7 mouse cellular contexts compared by ENCODE assay signal in genomic region chr1:93343504-93344047, GRCm38 (mm10). TPM values are rescaled to one million over a fixed set of nuclear protein-coding genes. Genes with fewer than 3 reads are reported as not detected.
DNase-seq lines count a peak whose midpoint lies in the region; ATAC-seq and TF ChIP-seq lines count a peak whose summit lies in the region.

No protein-coding gene starts in this region.

- DNase-seq in adrenal gland, postnatal 14 days, result peak; percentile 96
- peak; percentile 95 for DNase-seq in embryonic facial prominence, embryonic 10.5 days (ENCODE audit: low spot score)
- DNase-seq in gonadal fat pad, adult 2 months (ENCODE audit: low read depth), result peak; percentile 69
- DNase-seq in limb, embryonic 10.5 days (ENCODE audit: low spot score), result peak; percentile 92
- DNase-seq in spleen, adult 2 months (ENCODE audit: low read depth in 1 of 2, low spot score in 2 of 2), result peak; percentile 89 to 91

- WGBS in embryonic facial prominence, embryonic 10.5 days, result under 1% methylated on average over 39 of the region's 39 CpGs
- under 1% methylated on average over 39 of the region's 39 CpGs for WGBS in intestine, postnatal 0 days
- under 1% methylated on average over 39 of the region's 39 CpGs for WGBS in limb, embryonic 10.5 days
- under 1% methylated on average over 39 of the region's 39 CpGs for WGBS in midbrain, embryonic 13.5 days
- 0% methylated on average over 39 of the region's 39 CpGs for WGBS in spleen, adult 2 months

- TF ChIP-seq POLR2A in spleen, adult 2 months (IDR thresholded peaks at IDR 0.05; ENCODE audit: low read depth, low read length), result peak; percentile 77

- no peaks in the 10 kb centered on the region for H3K27me3 ChIP-seq in embryonic facial prominence, embryonic 10.5 days (replicated peaks; ENCODE audit: low read depth, poor library complexity, severe bottlenecking)
- H3K27me3 ChIP-seq in intestine, postnatal 0 days (replicated peaks; ENCODE audit: control insufficient read depth, insufficient read depth, low read length), result no peaks in the 10 kb centered on the region
- H3K27me3 ChIP-seq in limb, embryonic 10.5 days (ENCODE audit: low read depth, poor library complexity, severe bottlenecking), result no peaks in the 10 kb centered on the region
- H3K27me3 ChIP-seq in midbrain, embryonic 13.5 days, result no peaks in the 10 kb centered on the region
- no peaks in the 10 kb centered on the region for H3K27me3 ChIP-seq in spleen, adult 2 months (ENCODE audit: control insufficient read depth, insufficient read depth, low read length)

- peak overlapping the region; percentile 72 for H3K9ac ChIP-seq in intestine, postnatal 0 days (ENCODE audit: low read depth, low read length)
- peak overlapping the region; percentile 88 for H3K9ac ChIP-seq in midbrain, embryonic 13.5 days (replicated peaks)

- H3K4me3 ChIP-seq in embryonic facial prominence, embryonic 10.5 days, result peak overlapping the region; percentile 95
- H3K4me3 ChIP-seq in intestine, postnatal 0 days (ENCODE audit: low read depth, low read length), result peak overlapping the region; percentile 88
- H3K4me3 ChIP-seq in limb, embryonic 10.5 days, result peak overlapping the region; percentile 88
- peak overlapping the region; percentile 91 for H3K4me3 ChIP-seq in midbrain, embryonic 13.5 days (replicated peaks)
- peak overlapping the region; percentile 81 for H3K4me3 ChIP-seq in spleen, adult 2 months (ENCODE audit: extremely low read depth, insufficient read depth, insufficient read length)

- H3K27ac ChIP-seq in embryonic facial prominence, embryonic 10.5 days (replicated peaks), result peak overlapping the region; percentile 91
- peak overlapping the region; percentile 50; the same call in 1 of the 2 replicates for H3K27ac ChIP-seq in intestine, postnatal 0 days (ENCODE audit: low read depth, low read length)
- peak overlapping the region; percentile 88 for H3K27ac ChIP-seq in limb, embryonic 10.5 days
- H3K27ac ChIP-seq in midbrain, embryonic 13.5 days, result peak overlapping the region; percentile 67
- H3K27ac ChIP-seq in spleen, adult 2 months (ENCODE audit: insufficient read depth, low read length), result no peak overlapping the region

- peak; percentile 67 for TF ChIP-seq CTCF in intestine, postnatal 0 days (IDR thresholded peaks at IDR 0.05; ENCODE audit: low read depth)
- TF ChIP-seq CTCF in spleen, adult 2 months (IDR thresholded peaks at IDR 0.05; ENCODE audit: extremely low read depth, insufficient read depth, insufficient read length, insufficient replicate concordance), result no peak

- H3K36me3 ChIP-seq in embryonic facial prominence, embryonic 10.5 days (replicated peaks), result peaks cover 32% of the 10 kb centered on the region
- H3K36me3 ChIP-seq in intestine, postnatal 0 days (ENCODE audit: control insufficient read depth, insufficient read depth), result peaks cover 22% of the 10 kb centered on the region
- peaks cover 34% of the 10 kb centered on the region for H3K36me3 ChIP-seq in limb, embryonic 10.5 days
- peaks cover 22% of the 10 kb centered on the region for H3K36me3 ChIP-seq in midbrain, embryonic 13.5 days
- peaks cover 4% of the 10 kb centered on the region; the same call in 1 of the 2 replicates for H3K36me3 ChIP-seq in spleen, adult 2 months (ENCODE audit: control insufficient read depth, insufficient read depth, low read length)

- H3K4me2 ChIP-seq in intestine, postnatal 0 days (replicated peaks; ENCODE audit: low read depth), result peak overlapping the region; percentile 90
- peak overlapping the region; percentile 91 for H3K4me2 ChIP-seq in midbrain, embryonic 13.5 days (replicated peaks)

- peaks cover 19% of the 10 kb centered on the region for H3K4me1 ChIP-seq in embryonic facial prominence, embryonic 10.5 days
- H3K4me1 ChIP-seq in intestine, postnatal 0 days (replicated peaks; ENCODE audit: control insufficient read depth, insufficient read depth, low read length), result no peaks in the 10 kb centered on the region
- H3K4me1 ChIP-seq in limb, embryonic 10.5 days, result peaks cover 21% of the 10 kb centered on the region
- peaks cover 27% of the 10 kb centered on the region for H3K4me1 ChIP-seq in midbrain, embryonic 13.5 days (replicated peaks)
- H3K4me1 ChIP-seq in spleen, adult 2 months (ENCODE audit: control insufficient read depth, insufficient read depth, insufficient read length), result peaks cover 2% of the 10 kb centered on the region; the same call in 1 of the 2 replicates

- H3K9me3 ChIP-seq in embryonic facial prominence, embryonic 10.5 days, result no peaks in the 10 kb centered on the region
- no peaks in the 10 kb centered on the region for H3K9me3 ChIP-seq in intestine, postnatal 0 days (ENCODE audit: control insufficient read depth)
- no peaks in the 10 kb centered on the region for H3K9me3 ChIP-seq in limb, embryonic 10.5 days (replicated peaks)
- no peaks in the 10 kb centered on the region for H3K9me3 ChIP-seq in midbrain, embryonic 13.5 days

- peak; percentile 95 for ATAC-seq in intestine, postnatal 0 days
- peak; percentile 98 for ATAC-seq in midbrain, embryonic 13.5 days

RNA-seq across cellular contexts. Expression of gene Pask, which starts 0.3 kb away (rescaled TPM):
- 4.0 and 5.3 TPM in 2 replicates for total RNA-seq in adrenal gland, postnatal 14 days (2021)
- 30.9 and 31.1 TPM in 2 replicates for polyA plus RNA-seq in embryonic facial prominence, embryonic 10.5 days (2016; fragmentation: Nextera tagmentation; extraction: Ambion mirVana)
- 3.0 and 3.2 TPM in 2 replicates for polyA plus RNA-seq in gonadal fat pad, adult 2 months (2012; rRNA removed)
- polyA plus RNA-seq in intestine, postnatal 0 days (2015; fragmentation: Nextera tagmentation; extraction: Ambion mirVana), result 2.1 and 2.2 TPM in 2 replicates
- polyA plus RNA-seq in limb, embryonic 10.5 days (2016; fragmentation: Nextera tagmentation; extraction: Ambion mirVana), result 29.0 and 34.7 TPM in 2 replicates
- 9.9 and 10.0 TPM in 2 replicates for polyA plus RNA-seq in midbrain, embryonic 13.5 days (2015; fragmentation: Nextera tagmentation; extraction: Ambion mirVana)
- 1.5 and 1.7 TPM in 2 replicates for polyA plus RNA-seq in spleen, adult 2 months (2012; rRNA removed)

RNA-seq across cellular contexts. Expression of gene Ppp1r7, which starts 0.9 kb away (rescaled TPM):
- 22.1 and 27.2 TPM in 2 replicates for total RNA-seq in adrenal gland, postnatal 14 days (2021)
- polyA plus RNA-seq in embryonic facial prominence, embryonic 10.5 days (2016; fragmentation: Nextera tagmentation; extraction: Ambion mirVana), result 78.8 and 84.4 TPM in 2 replicates
- polyA plus RNA-seq in gonadal fat pad, adult 2 months (2012; rRNA removed), result 4.3 and 4.6 TPM in 2 replicates
- 32.9 and 33.0 TPM in 2 replicates for polyA plus RNA-seq in intestine, postnatal 0 days (2015; fragmentation: Nextera tagmentation; extraction: Ambion mirVana)
- polyA plus RNA-seq in limb, embryonic 10.5 days (2016; fragmentation: Nextera tagmentation; extraction: Ambion mirVana), result 77.2 and 88.0 TPM in 2 replicates
- polyA plus RNA-seq in midbrain, embryonic 13.5 days (2015; fragmentation: Nextera tagmentation; extraction: Ambion mirVana), result 55.6 and 61.1 TPM in 2 replicates
- polyA plus RNA-seq in spleen, adult 2 months (2012; rRNA removed), result 2.3 and 2.6 TPM in 2 replicates

RNA-seq across cellular contexts. Expression of gene Ano7, which starts 30.2 kb away (rescaled TPM):
- not detected in 2 replicates for total RNA-seq in adrenal gland, postnatal 14 days (2021)
- polyA plus RNA-seq in embryonic facial prominence, embryonic 10.5 days (2016; fragmentation: Nextera tagmentation; extraction: Ambion mirVana), result 0.14 and 0.84 TPM in 2 replicates
- polyA plus RNA-seq in gonadal fat pad, adult 2 months (2012; rRNA removed), result 0.16 and 1.1 TPM in 2 replicates
- 1.7 TPM in 2 replicates for polyA plus RNA-seq in intestine, postnatal 0 days (2015; fragmentation: Nextera tagmentation; extraction: Ambion mirVana)
- 0.13 and 0.40 TPM in 2 replicates for polyA plus RNA-seq in limb, embryonic 10.5 days (2016; fragmentation: Nextera tagmentation; extraction: Ambion mirVana)
- 0.34 and 0.46 TPM in 2 replicates for polyA plus RNA-seq in midbrain, embryonic 13.5 days (2015; fragmentation: Nextera tagmentation; extraction: Ambion mirVana)
- 0.52 and 0.85 TPM in 2 replicates for polyA plus RNA-seq in spleen, adult 2 months (2012; rRNA removed)

RNA-seq across cellular contexts. Expression of gene Mterf4, which starts 37.9 kb away (rescaled TPM):
- total RNA-seq in adrenal gland, postnatal 14 days (2021), result 29.1 and 32.4 TPM in 2 replicates
- polyA plus RNA-seq in embryonic facial prominence, embryonic 10.5 days (2016; fragmentation: Nextera tagmentation; extraction: Ambion mirVana), result 35.8 and 38.2 TPM in 2 replicates
- 8.1 and 10.8 TPM in 2 replicates for polyA plus RNA-seq in gonadal fat pad, adult 2 months (2012; rRNA removed)
- polyA plus RNA-seq in intestine, postnatal 0 days (2015; fragmentation: Nextera tagmentation; extraction: Ambion mirVana), result 7.7 and 9.1 TPM in 2 replicates
- 39.4 and 44.2 TPM in 2 replicates for polyA plus RNA-seq in limb, embryonic 10.5 days (2016; fragmentation: Nextera tagmentation; extraction: Ambion mirVana)
- 37.3 and 37.9 TPM in 2 replicates for polyA plus RNA-seq in midbrain, embryonic 13.5 days (2015; fragmentation: Nextera tagmentation; extraction: Ambion mirVana)
- 3.8 and 4.0 TPM in 2 replicates for polyA plus RNA-seq in spleen, adult 2 months (2012; rRNA removed)
